Mouse (Mus musculus): ENCODE results near the gene Btbd11.

- TF ChIP-seq CTCF (IDR thresholded peaks at IDR 0.05; ENCODE audit: control insufficient read depth, insufficient read depth, low read length) (no peak), POLR2A (IDR thresholded peaks at IDR 0.05; ENCODE audit: borderline replicate concordance, control insufficient read depth, low read depth, low read length) (no peak)
Measured at GRCm38 (mm10) chr10:85657886-85658285, 271.3 kb downstream of the Btbd11 start.

Measured in bone marrow, adult 2 months (tissue).